Mouse (Mus musculus): ENCODE data around the gene Slc25a20.

GRCm38 (mm10) chr9:108693946-108694345 is 32.1 kb downstream of the Slc25a20 start:
- TF ChIP-seq EP300 (IDR thresholded peaks at IDR 0.05; ENCODE audit: insufficient read depth, low read depth, low read length) (no peak), POLR2A (IDR thresholded peaks at IDR 0.05; ENCODE audit: insufficient read depth, low read length) (no peak), CTCF (IDR thresholded peaks at IDR 0.05; ENCODE audit: low read depth, low read length) (no peak)
